Mouse (Mus musculus): Measurements from ENCODE around the gene Senp3. TPM values are rescaled to one million over a fixed set of nuclear protein-coding genes. Genes with fewer than 3 reads are reported as not detected.

Senp3 gene
- polyA plus RNA-seq, 1 experiment from 2014 or later = 96.5 TPM

- peak overlapping the region; percentile 12; the same call in 1 of the 2 replicates for H3K9ac ChIP-seq (replicated peaks; ENCODE audit: low read length)
- ATAC-seq (ENCODE audit: low FRiP score, low TSS enrichment) = no peak
- no peak overlapping the region for H3K4me2 ChIP-seq (replicated peaks; ENCODE audit: low read depth, low read length)
- peaks cover 8% of the 10 kb centered on the region; the same call in 1 of the 2 replicates for H3K36me3 ChIP-seq (ENCODE audit: insufficient read depth, low read length)
- WGBS = 78% methylated on average over 12 of the region's 12 CpGs
- no peak overlapping the region for H3K4me3 ChIP-seq (ENCODE audit: low read length)
- H3K9me3 ChIP-seq (ENCODE audit: low read length) = no peaks in the 10 kb centered on the region
- H3K27me3 ChIP-seq (ENCODE audit: insufficient read depth, low read length) = no peaks in the 10 kb centered on the region
- H3K4me1 ChIP-seq (ENCODE audit: insufficient read depth, low read length) = peaks cover 42% of the 10 kb centered on the region
- H3K27ac ChIP-seq (ENCODE audit: low read length) = no peak overlapping the region
These were observed 2.4 kb upstream of the Senp3 start for GRCm38 (mm10) chr11:69684128-69684745.

GRCm38 (mm10) chr11:69683576-69683975 lies 1.7 kb upstream of the Senp3 start:
- WGBS = 84% methylated on average over 7 of the region's 7 CpGs
- ATAC-seq (ENCODE audit: low FRiP score, low TSS enrichment) = no peak
- no peaks in the 10 kb centered on the region for H3K9me3 ChIP-seq (ENCODE audit: low read length)
- no peak overlapping the region for H3K4me3 ChIP-seq (ENCODE audit: low read length)
- no peaks in the 10 kb centered on the region for H3K27me3 ChIP-seq (ENCODE audit: insufficient read depth, low read length)
- H3K4me1 ChIP-seq (ENCODE audit: insufficient read depth, low read length) = peaks cover 42% of the 10 kb centered on the region
- H3K27ac ChIP-seq (ENCODE audit: low read length) = peak overlapping the region; percentile 68; the same call in 1 of the 2 replicates
- no peak overlapping the region for H3K9ac ChIP-seq (replicated peaks; ENCODE audit: low read length)
- H3K36me3 ChIP-seq (ENCODE audit: insufficient read depth, low read length) = peaks cover 9% of the 10 kb centered on the region
- H3K4me2 ChIP-seq (replicated peaks; ENCODE audit: low read depth, low read length) = peak overlapping the region; percentile 75; the same call in 1 of the 2 replicates

- peak; percentile 55; the same call in 1 of the 2 replicates for ATAC-seq (ENCODE audit: low FRiP score, low TSS enrichment)
- Histone ChIP-seq H3K4me1 (ENCODE audit: insufficient read depth, low read length) (peaks cover 42% of the 10 kb centered on the region), H3K9ac (replicated peaks; ENCODE audit: low read length) (peak overlapping the region; percentile 57), H3K36me3 (ENCODE audit: insufficient read depth, low read length) (peaks cover 15% of the 10 kb centered on the region), H3K9me3 (ENCODE audit: low read length) (no peaks in the 10 kb centered on the region), H3K4me3 (ENCODE audit: low read length) (peak overlapping the region; percentile 75), H3K4me2 (replicated peaks; ENCODE audit: low read depth, low read length) (peak overlapping the region; percentile 75), H3K27me3 (ENCODE audit: insufficient read depth, low read length) (no peaks in the 10 kb centered on the region), H3K27ac (ENCODE audit: low read length) (peak overlapping the region; percentile 96)
- WGBS = 21% methylated on average over 12 of the region's 12 CpGs
These were observed 1.1 kb upstream of the Senp3 start for GRCm38 (mm10) chr11:69682840-69683533.

- Histone ChIP-seq H3K27ac (ENCODE audit: low read length) (peak overlapping the region; percentile 96), H3K4me2 (replicated peaks; ENCODE audit: low read depth, low read length) (peak overlapping the region; percentile 75), H3K4me1 (ENCODE audit: insufficient read depth, low read length) (peaks cover 42% of the 10 kb centered on the region), H3K36me3 (ENCODE audit: insufficient read depth, low read length) (peaks cover 18% of the 10 kb centered on the region), H3K4me3 (ENCODE audit: low read length) (peak overlapping the region; percentile 75), H3K9me3 (ENCODE audit: low read length) (no peaks in the 10 kb centered on the region), H3K9ac (replicated peaks; ENCODE audit: low read length) (peak overlapping the region; percentile 89), H3K27me3 (ENCODE audit: insufficient read depth, low read length) (no peaks in the 10 kb centered on the region)
- 20% methylated on average over 24 of the region's 24 CpGs for WGBS
- no peak for ATAC-seq (ENCODE audit: low FRiP score, low TSS enrichment)
These were observed 440 bp upstream of the Senp3 start for GRCm38 (mm10) chr11:69682209-69682839.

GRCm38 (mm10) chr11:69680136-69680855 lies 1.6 kb downstream of the Senp3 start:
- ATAC-seq (ENCODE audit: low FRiP score, low TSS enrichment) = no peak
- Histone ChIP-seq H3K4me3 (ENCODE audit: low read length) (peak overlapping the region; percentile 75), H3K27ac (ENCODE audit: low read length) (no peak overlapping the region), H3K4me1 (ENCODE audit: insufficient read depth, low read length) (peaks cover 26% of the 10 kb centered on the region), H3K9me3 (ENCODE audit: low read length) (no peaks in the 10 kb centered on the region), H3K9ac (replicated peaks; ENCODE audit: low read length) (peak overlapping the region; percentile 89), H3K36me3 (ENCODE audit: insufficient read depth, low read length) (peaks cover 36% of the 10 kb centered on the region), H3K27me3 (ENCODE audit: insufficient read depth, low read length) (no peaks in the 10 kb centered on the region), H3K4me2 (replicated peaks; ENCODE audit: low read depth, low read length) (peak overlapping the region; percentile 75)
- WGBS = 92% methylated on average over 29 of the region's 30 CpGs

- Histone ChIP-seq H3K9ac (replicated peaks; ENCODE audit: low read length) (no peak overlapping the region), H3K4me3 (ENCODE audit: low read length) (no peak overlapping the region), H3K27me3 (ENCODE audit: insufficient read depth, low read length) (no peaks in the 10 kb centered on the region), H3K27ac (ENCODE audit: low read length) (no peak overlapping the region), H3K9me3 (ENCODE audit: low read length) (no peaks in the 10 kb centered on the region), H3K4me2 (replicated peaks; ENCODE audit: low read depth, low read length) (no peak overlapping the region), H3K4me1 (ENCODE audit: insufficient read depth, low read length) (peaks cover 26% of the 10 kb centered on the region), H3K36me3 (ENCODE audit: insufficient read depth, low read length) (peaks cover 47% of the 10 kb centered on the region)
- no peak for ATAC-seq (ENCODE audit: low FRiP score, low TSS enrichment)
- 100% methylated on average over 2 of the region's 2 CpGs for WGBS
These were observed 2.7 kb downstream of the Senp3 start for GRCm38 (mm10) chr11:69679144-69679543.

- Histone ChIP-seq H3K27me3 (ENCODE audit: insufficient read depth, low read length) (no peaks in the 10 kb centered on the region), H3K9me3 (ENCODE audit: low read length) (no peaks in the 10 kb centered on the region), H3K4me3 (ENCODE audit: low read length) (peak within 1 kb of the TSS; percentile 100), H3K4me2 (replicated peaks; ENCODE audit: low read depth, low read length) (peak within 1 kb of the TSS; percentile 93), H3K9ac (replicated peaks; ENCODE audit: low read length) (peak within 1 kb of the TSS; percentile 100), H3K36me3 (ENCODE audit: insufficient read depth, low read length) (peaks cover 76% of the 10 kb centered on the region), H3K4me1 (ENCODE audit: insufficient read depth, low read length) (peaks cover 22% of the 10 kb centered on the region), H3K27ac (ENCODE audit: low read length) (peak within 1 kb of the TSS; percentile 98)
- under 1% methylated on average over 36 of the region's 36 CpGs for WGBS
- peak; percentile 98 for ATAC-seq (ENCODE audit: low FRiP score, low TSS enrichment)
These were observed 9.6 kb downstream of the Senp3 start, which contains the start of gene Eif4a1 for GRCm38 (mm10) chr11:69672211-69672706. TSS of gene Eif4a1 (minus strand) at chr11:69672423.

GRCm38 (mm10) chr11:69671726-69672124 lies 10.2 kb downstream of the Senp3 start:
- Histone ChIP-seq H3K4me1 (ENCODE audit: insufficient read depth, low read length) (peaks cover 22% of the 10 kb centered on the region), H3K27me3 (ENCODE audit: insufficient read depth, low read length) (no peaks in the 10 kb centered on the region), H3K4me3 (ENCODE audit: low read length) (peak overlapping the region; percentile 100), H3K27ac (ENCODE audit: low read length) (peak overlapping the region; percentile 98), H3K4me2 (replicated peaks; ENCODE audit: low read depth, low read length) (peak overlapping the region; percentile 93), H3K9ac (replicated peaks; ENCODE audit: low read length) (peak overlapping the region; percentile 100), H3K9me3 (ENCODE audit: low read length) (no peaks in the 10 kb centered on the region), H3K36me3 (ENCODE audit: insufficient read depth, low read length) (peaks cover 72% of the 10 kb centered on the region)
- WGBS = 0% methylated on average over 42 of the region's 43 CpGs
- ATAC-seq (ENCODE audit: low FRiP score, low TSS enrichment) = peak; percentile 6; the same call in 1 of the 2 replicates

Data from kidney, embryonic 16.5 days (tissue).